In genomic region chr7:39655287-39655652, GRCm38 (mm10) we compare ENCODE assay signal across 8 mouse cellular contexts.
A peak's percentile ranks its signal among the peaks of the same experiment; 100 is the strongest.
DNase-seq lines count a peak whose midpoint lies in the region; ATAC-seq and TF ChIP-seq lines count a peak whose summit lies in the region.
"Not testable (repeated sequence)": the region's sequence is repeated elsewhere in the genome, so short reads cannot be mapped to it uniquely, and the experiment has no call there.

No protein-coding gene starts in this region.

- not testable (repeated sequence) for H3K9me3 ChIP-seq in heart, embryonic 11.5 days (replicated peaks; ENCODE audit: control insufficient read depth, low read length)

- peak overlapping the region; percentile 65 for H3K27ac ChIP-seq in bone marrow, adult 2 months (ENCODE audit: control insufficient read depth, insufficient read depth, low read depth, low read length, poor library complexity)
- not testable (repeated sequence) for H3K27ac ChIP-seq in embryonic fibroblast, embryonic 13.5 days (ENCODE audit: insufficient read depth, low read length)
- 0 out of 2 replicates have a peak overlapping the region, but pooled peaks have one; percentile 41 for H3K27ac ChIP-seq in heart, embryonic 11.5 days (ENCODE audit: low read depth, low read length)

- ATAC-seq in heart, embryonic 11.5 days (replicated peaks; ENCODE audit: insufficient number of reproducible peaks, low FRiP score, low TSS enrichment), result 0 out of 2 replicates have a peak, but pooled peaks have one; percentile 7

- 25% methylated on average over 23 of the region's 23 CpGs for WGBS in bone marrow, adult 2 months
- WGBS in heart, embryonic 11.5 days (ENCODE audit: insufficient replicate concordance), result 28% methylated on average over 22 of the region's 23 CpGs

- TF ChIP-seq POLR2A in bone marrow, adult 2 months (IDR thresholded peaks at IDR 0.05; ENCODE audit: borderline replicate concordance, control insufficient read depth, low read depth, low read length); embryonic fibroblast, embryonic 13.5 days (IDR thresholded peaks at IDR 0.05; ENCODE audit: low read depth, low read length): not testable (repeated sequence)

- peak overlapping the region; percentile 75; the same call in 1 of the 2 replicates for H3K9ac ChIP-seq in heart, embryonic 11.5 days (ENCODE audit: low read depth, low read length)

- H3K4me2 ChIP-seq in heart, embryonic 11.5 days, result peak overlapping the region; percentile 71

- H3K27me3 ChIP-seq in heart, embryonic 11.5 days (ENCODE audit: control insufficient read depth, insufficient read depth, low read length), result not testable (repeated sequence)

- not testable (repeated sequence) for H3K4me1 ChIP-seq in bone marrow, adult 2 months (ENCODE audit: control insufficient read depth, insufficient read depth, low read length); embryonic fibroblast, embryonic 13.5 days (ENCODE audit: control insufficient read depth, insufficient read depth, low read length); heart, embryonic 11.5 days (ENCODE audit: control insufficient read depth, insufficient read depth, low read length)

- DNase-seq in kidney, adult 11 months, result peak; percentile 57
- peak; percentile 21 to 24 for DNase-seq in left cerebral cortex, postnatal 10 days (ENCODE audit: extremely low spot score in 1 of 2, low spot score in 2 of 2)
- peak; percentile 58 for DNase-seq in lung, postnatal 10 days
- peak; percentile 9 to 49 for DNase-seq in right cerebral cortex, adult 2 months (ENCODE audit: low spot score in 2 of 2)
- peak; percentile 5 for DNase-seq in urinary bladder, adult 18-20 months (ENCODE audit: low spot score in 2 of 2)

- TF ChIP-seq CTCF in bone marrow, adult 2 months (IDR thresholded peaks at IDR 0.05; ENCODE audit: control insufficient read depth, insufficient read depth, low read length); embryonic fibroblast, embryonic 13.5 days (IDR thresholded peaks at IDR 0.05; ENCODE audit: borderline replicate concordance, insufficient read depth, low read length): not testable (repeated sequence)

- intact Hi-C loops in left cerebral cortex, postnatal 10 days (cut with DNase I), result not testable (repeated sequence)

- peak overlapping the region; percentile 54 for H3K4me3 ChIP-seq in bone marrow, adult 2 months (replicated peaks; ENCODE audit: control insufficient read depth, low read depth, low read length)
- H3K4me3 ChIP-seq in embryonic fibroblast, embryonic 13.5 days (ENCODE audit: insufficient read depth, low read length), result peak overlapping the region; percentile 38
- H3K4me3 ChIP-seq in heart, embryonic 11.5 days (ENCODE audit: low read depth, low read length), result peak overlapping the region; percentile 44

- not testable (repeated sequence) for H3K36me3 ChIP-seq in heart, embryonic 11.5 days (ENCODE audit: control insufficient read depth, insufficient read depth, low read length)

Comparison
In these comparisons a context has a peak if more than half of its experiments do, and no peak if none do; other contexts are left out.
1. DNase-seq: peak in every context shown above with its lines; median percentile 58 in lung, postnatal 10 days; 57 in kidney, adult 11 months; 29 in right cerebral cortex, adult 2 months; 22 in left cerebral cortex, postnatal 10 days; 5 in urinary bladder, adult 18-20 months.